Mouse (Mus musculus) left cerebral cortex, adult 8-10 months (tissue): ENCODE data around the gene Cep78. TPM values are rescaled to one million over a fixed set of nuclear protein-coding genes. Genes with fewer than 3 reads are reported as not detected.

ENCODE experiments used
- DNase-seq, 2 experiments: peaks; one replicate each; pipeline ENCODE4 v3.0.0; 2022; ENCODE audit warnings: low spot score in 2 of 2
- total RNA-seq, 4 experiments: library from RNA; stranded (reverse); gene quantifications; 2 replicates each; pipeline ENCODE4 v1.2.4; 2022

Cep78 gene
- total RNA-seq, 4 experiments from 2014 or later = 8.8 to 10.5 (median 9.8) TPM

GRCm38 (mm10) chr19:15973365-15973764 is 11.4 kb downstream of the Cep78 start:
- DNase-seq = no peak

- DNase-seq = no peak
Observed at GRCm38 (mm10) chr19:15965082-15965481, 19.7 kb downstream of the Cep78 start.

- no peak for DNase-seq
Observed at GRCm38 (mm10) chr19:15964533-15964932, 20.3 kb downstream of the Cep78 start.

- DNase-seq = no peak
Observed at GRCm38 (mm10) chr19:15963011-15963695, 21.6 kb downstream of the Cep78 start.

- DNase-seq = no peak
Observed at GRCm38 (mm10) chr19:15962313-15962712, 22.5 kb downstream of the Cep78 start.

GRCm38 (mm10) chr19:15950225-15950624 is 34.6 kb downstream of the Cep78 start:
- DNase-seq = no peak

GRCm38 (mm10) chr19:15948867-15949266 is 35.9 kb downstream of the Cep78 start:
- DNase-seq = no peak

GRCm38 (mm10) chr19:15948426-15948825 is 36.4 kb downstream of the Cep78 start:
- DNase-seq = no peak

GRCm38 (mm10) chr19:15947237-15947636 is 37.6 kb downstream of the Cep78 start, which contains the start of gene Psat1:
Gene Psat1, minus strand, starts transcription at chr19:15947337.
- DNase-seq = no peak

- DNase-seq = no peak
Observed at GRCm38 (mm10) chr19:15946663-15947062, 38.1 kb downstream of the Cep78 start.

GRCm38 (mm10) chr19:15943117-15943423 is 41.7 kb downstream of the Cep78 start:
- DNase-seq = no peak

- DNase-seq = no peak
Observed at GRCm38 (mm10) chr19:15942421-15943116, 42.2 kb downstream of the Cep78 start.

GRCm38 (mm10) chr19:15941399-15941798 is 43.4 kb downstream of the Cep78 start:
- DNase-seq = no peak

- DNase-seq = peak; percentile 32 to 52
Observed at GRCm38 (mm10) chr19:15925719-15926045, 59.1 kb downstream of the Cep78 start.

- peak; percentile 74 to 88 for DNase-seq
Observed at GRCm38 (mm10) chr19:15924866-15925718, 59.7 kb downstream of the Cep78 start.

GRCm38 (mm10) chr19:15924181-15924865 is 60.5 kb downstream of the Cep78 start:
- DNase-seq = peak; percentile 57 to 79

- DNase-seq = no peak
Observed at GRCm38 (mm10) chr19:15923426-15923825, 61.4 kb downstream of the Cep78 start.

GRCm38 (mm10) chr19:15919336-15919735 is 65.5 kb downstream of the Cep78 start:
- DNase-seq = no peak

- DNase-seq = no peak
Observed at GRCm38 (mm10) chr19:15918111-15918510, 66.7 kb downstream of the Cep78 start.

- DNase-seq = no peak
Observed at GRCm38 (mm10) chr19:15913249-15913997, 71.4 kb downstream of the Cep78 start.

GRCm38 (mm10) chr19:15911441-15911840 is 73.3 kb downstream of the Cep78 start:
- no peak for DNase-seq
